Mouse (Mus musculus) stomach, postnatal 0 days (tissue): ENCODE data around the gene 1700003E16Rik. TPM values are rescaled to one million over a fixed set of nuclear protein-coding genes. Genes with fewer than 3 reads are reported as not detected.

Experiments
- ATAC-seq: fragments of 200-750 bp; cut with Nextera tagmentation; 2 replicates; pipeline ENCODE4 v1.8.0; 2017; ENCODE audit not compliant: low FRiP score, low TSS enrichment
- DNase-seq: peaks from one replicate; pipeline ENCODE4 v3.0.0-alpha.2; 2016; ENCODE audit warnings: low spot score
- H3K27ac ChIP-seq: fragments of 300-500 bp; sonication (generic); replicated peaks from 2 replicates; pipeline ENCODE4 v1.5.1; 2014; ENCODE audit warnings: mild to moderate bottlenecking, control low read depth
- H3K27me3 ChIP-seq: fragments of 300-500 bp; sonication (generic); 2 replicates; pipeline ENCODE4 v1.6.1; 2014; ENCODE audit warnings: low read length; ENCODE audit not compliant: control insufficient read depth, insufficient read depth
- H3K36me3 ChIP-seq: fragments of 300-500 bp; sonication (generic); 2 replicates; pipeline ENCODE4 v1.6.1; 2014; ENCODE audit warnings: low read length, mixed read lengths; ENCODE audit not compliant: control insufficient read depth, insufficient read depth
- H3K4me1 ChIP-seq: fragments of 300-500 bp; sonication (generic); replicated peaks from 2 replicates; pipeline ENCODE4 v1.6.1; 2014; ENCODE audit warnings: antibody characterized with exemption; ENCODE audit not compliant: control insufficient read depth, insufficient read depth
- H3K4me2 ChIP-seq: fragments of 300-500 bp; sonication (generic); replicated peaks from 2 replicates; pipeline ENCODE4 v1.6.1; 2014; ENCODE audit warnings: low read depth, mild to moderate bottlenecking, control low read depth, moderate library complexity
- H3K4me3 ChIP-seq: fragments of 300-500 bp; sonication (generic); 2 replicates; pipeline ENCODE4 v1.5.1; 2014; ENCODE audit warnings: low read depth, low read length, control low read depth
- H3K9ac ChIP-seq: fragments of 300-500 bp; sonication (generic); 2 replicates; pipeline ENCODE4 v1.6.1; 2014; ENCODE audit warnings: mild to moderate bottlenecking, low read length, control low read depth, mixed read lengths
- H3K9me3 ChIP-seq: fragments of 300-500 bp; sonication (generic); 2 replicates; pipeline ENCODE4 v1.6.1; 2016; ENCODE audit warnings: low read length; ENCODE audit not compliant: control insufficient read depth
- CTCF ChIP-seq: IDR thresholded peaks from 2 replicates; pipeline ENCODE4 v1.5.1; 2016; ENCODE audit warnings: antibody characterized with exemption, low read depth, mild to moderate bottlenecking, moderate library complexity
- EP300 ChIP-seq: optimal IDR thresholded peaks from 2 replicates; pipeline ENCODE3; 2016; ENCODE audit warnings: antibody characterized with exemption
- WGBS: fragments of 180-500 bp; shearing (Covaris S2); extraction: QIAGEN DNeasy Blood & Tissue Kit; methylation state at CpG from one replicate; pipeline ENCODE4 v1.1.7; 2014; 5-methylcytosine and 5-hydroxymethylcytosine counted together
- polyA plus RNA-seq: library from polyadenylated mRNA; unstranded; fragments of >200 nt; fragmentation: Nextera tagmentation; extraction: Ambion mirVana; gene quantifications from 2 replicates; pipeline ENCODE4 v1.2.1, GENCODE M21; 2015

The 1700003E16Rik gene
- polyA plus RNA-seq, 1 experiment from 2014 or later: 1.1 TPM

GRCm38 (mm10) chr6:83115682-83116372 is 40.4 kb upstream of the 1700003E16Rik start:
- no peaks in the 10 kb centered on the region for H3K9me3 ChIP-seq
- peak overlapping the region; percentile 92 for H3K27ac ChIP-seq
- ATAC-seq (no peak; the same call in none of the 2 replicates), DNase-seq (no peak)
- H3K4me2 ChIP-seq: peak overlapping the region; percentile 97
- no peaks in the 10 kb centered on the region for H3K27me3 ChIP-seq
- TF ChIP-seq EP300 (no peak), CTCF (no peak)
- H3K4me1 ChIP-seq: no peaks in the 10 kb centered on the region
- H3K36me3 ChIP-seq: peaks cover 5% of the 10 kb centered on the region
- WGBS: 1% methylated on average over 27 of the region's 48 CpGs
- peak overlapping the region; percentile 66 for H3K4me3 ChIP-seq
- peak overlapping the region; percentile 84 for H3K9ac ChIP-seq

- Histone ChIP-seq H3K27ac (peak overlapping the region; percentile 92; the same call in 1 of the 2 replicates), H3K27me3 (no peaks in the 10 kb centered on the region), H3K9ac (peak overlapping the region; percentile 84), H3K9me3 (no peaks in the 10 kb centered on the region), H3K36me3 (peaks cover 5% of the 10 kb centered on the region), H3K4me3 (peak overlapping the region; percentile 66), H3K4me1 (no peaks in the 10 kb centered on the region), H3K4me2 (peak overlapping the region; percentile 97)
- 65% methylated on average over 11 of the region's 11 CpGs for WGBS
- no peak for ATAC-seq
- TF ChIP-seq CTCF (no peak), EP300 (no peak)
- DNase-seq: no peak
These were observed 39.6 kb upstream of the 1700003E16Rik start for GRCm38 (mm10) chr6:83116373-83117164.

DNA sequence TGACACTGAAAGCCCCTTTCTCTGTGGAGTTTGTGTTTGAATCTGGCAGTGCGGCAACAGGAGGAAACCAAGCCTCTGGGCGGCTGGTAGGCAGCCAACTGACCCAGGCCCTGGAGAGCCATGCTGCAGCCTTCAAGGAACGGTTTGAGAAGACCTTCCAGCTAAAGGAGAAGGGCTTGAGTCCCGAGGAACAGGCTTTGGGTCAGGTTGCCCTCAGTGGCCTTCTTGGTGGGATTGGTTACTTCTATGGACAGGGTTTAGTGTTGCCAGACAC is 39.1 kb upstream of the 1700003E16Rik start:
- Histone ChIP-seq H3K9ac (no peak overlapping the region), H3K27ac (no peak overlapping the region), H3K4me3 (no peak overlapping the region), H3K9me3 (no peaks in the 10 kb centered on the region), H3K4me1 (no peaks in the 10 kb centered on the region), H3K27me3 (no peaks in the 10 kb centered on the region), H3K4me2 (no peak overlapping the region), H3K36me3 (peaks cover 5% of the 10 kb centered on the region)
- WGBS: 85% methylated on average over 4 of the region's 4 CpGs
- TF ChIP-seq EP300 (no peak), CTCF (no peak)
- no peak for DNase-seq
- ATAC-seq: no peak

- Histone ChIP-seq H3K4me1 (no peaks in the 10 kb centered on the region; the same call in 1 of the 2 replicates), H3K36me3 (peaks cover 5% of the 10 kb centered on the region), H3K4me2 (no peak overlapping the region), H3K27me3 (no peaks in the 10 kb centered on the region), H3K9me3 (no peaks in the 10 kb centered on the region), H3K9ac (no peak overlapping the region), H3K27ac (no peak overlapping the region), H3K4me3 (no peak overlapping the region)
- 90% methylated on average over 13 of the region's 13 CpGs for WGBS
- DNase-seq: no peak
- ATAC-seq: no peak
- TF ChIP-seq EP300 (no peak), CTCF (no peak)
These were observed 38.6 kb upstream of the 1700003E16Rik start for GRCm38 (mm10) chr6:83117616-83118015.

- TF ChIP-seq EP300: no peak
- no peak for TF ChIP-seq CTCF
- WGBS: 72% methylated on average over 11 of the region's 11 CpGs
- no peak for ATAC-seq
These were observed 37.8 kb upstream of the 1700003E16Rik start for GRCm38 (mm10) chr6:83118369-83118768.

More at GRCm38 (mm10) chr6:83118369-83118768, 37.8 kb upstream of the 1700003E16Rik start:
- Histone ChIP-seq H3K9me3 (no peaks in the 10 kb centered on the region), H3K27ac (no peak overlapping the region), H3K36me3 (peaks cover 5% of the 10 kb centered on the region), H3K4me3 (no peak overlapping the region), H3K4me1 (no peaks in the 10 kb centered on the region; the same call in 1 of the 2 replicates), H3K4me2 (no peak overlapping the region), H3K27me3 (no peaks in the 10 kb centered on the region), H3K9ac (no peak overlapping the region)
- no peak for DNase-seq
